Mouse (Mus musculus): ENCODE measurements at regions not wholly inside any gene's neighbourhood (a gene's known extent, or its start where the extent isn't known, plus 50 kb on each side); places are given as distances from the start of the nearest gene placed in this dataset.

DNA sequence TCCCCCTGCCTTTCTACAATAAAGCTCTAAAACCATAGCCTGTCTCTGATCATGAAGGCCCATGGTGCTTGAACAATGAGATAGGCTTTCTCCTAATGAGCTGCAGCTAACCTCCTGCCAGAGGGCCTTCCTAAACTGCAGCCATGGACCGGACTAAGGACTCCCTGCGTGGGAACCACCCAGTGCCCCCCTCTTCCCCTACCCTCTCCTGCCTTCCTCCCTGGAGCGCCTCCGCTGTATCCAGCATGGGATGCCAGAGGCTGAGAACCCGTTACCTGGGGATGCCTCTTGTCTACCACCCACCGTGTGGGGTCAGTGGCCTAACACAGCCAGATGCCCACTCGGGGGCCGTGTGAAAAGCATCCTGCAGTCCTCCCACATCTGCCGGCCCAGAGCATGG, 51.7 kb upstream of the Wls start:
- dilution Hi-C loops (cut with MboI; ENCODE audit: extremely low pct_ligation_motif_present, extremely low pct_unique_long_range_greater_than_20kb, low sequenced_read_pairs): no loop called here

More for the DNA sequence above, 51.7 kb upstream of the Wls start:
- no peak for TF ChIP-seq NELFE (IDR thresholded peaks at IDR 0.05; ENCODE audit: low read depth, low read length)
- TF ChIP-seq ZKSCAN1 (IDR thresholded peaks at IDR 0.05; ENCODE audit: borderline replicate concordance, low read depth, low read length): no peak
- no peak for TF ChIP-seq MYC (IDR thresholded peaks at IDR 0.05; ENCODE audit: low read depth, low read length)
- no peak for TF ChIP-seq USF1 (IDR thresholded peaks at IDR 0.05; ENCODE audit: low read depth, low read length)
- no peak for TF ChIP-seq POLR2A (IDR thresholded peaks at IDR 0.05; ENCODE audit: low read depth, low read length)
- no peak for TF ChIP-seq SIN3A (IDR thresholded peaks at IDR 0.05; ENCODE audit: low read length)
- no peak for TF ChIP-seq UBTF (IDR thresholded peaks at IDR 0.05; ENCODE audit: low read depth, low read length)
- TF ChIP-seq SMC3 (IDR thresholded peaks at IDR 0.05; ENCODE audit: low read depth, low read length): no peak
- no peak for TF ChIP-seq JUND (conservative IDR thresholded peaks at IDR 0.05; ENCODE audit: low read depth, low read length)
- TF ChIP-seq BHLHE40 (IDR thresholded peaks at IDR 0.05; ENCODE audit: low read depth, low read length): no peak
- TF ChIP-seq IRF4 (IDR thresholded peaks at IDR 0.05; ENCODE audit: low read depth, low read length): no peak
- no peak for TF ChIP-seq EP300 (IDR thresholded peaks at IDR 0.05; ENCODE audit: low read length)
- no peak for TF ChIP-seq POLR2AphosphoS2 (IDR thresholded peaks at IDR 0.05; ENCODE audit: low read depth, low read length)
- TF ChIP-seq NRF1 (IDR thresholded peaks at IDR 0.05; ENCODE audit: low read depth, low read length): no peak
- no peak for TF ChIP-seq MXI1 (IDR thresholded peaks at IDR 0.05; ENCODE audit: low read depth, low read length)
- DNase-seq (ENCODE audit: extremely low read depth): no peak
- Histone ChIP-seq H3K9ac (ENCODE audit: insufficient read depth, low read depth) (no peak overlapping the region), H3K4me1 (ENCODE audit: control insufficient read depth in 1 of 2, insufficient read depth in 2 of 2) (no peaks in the 10 kb centered on the region), H3K9me3 (replicated peaks; ENCODE audit: low read length) (no peaks in the 10 kb centered on the region), H3K79me2 (replicated peaks; ENCODE audit: control insufficient read depth, extremely low read depth, insufficient read depth, poor library complexity, severe bottlenecking) (no peaks in the 10 kb centered on the region), H3K36me3 (replicated peaks in 1 of 2; ENCODE audit: control insufficient read depth in 1 of 2, insufficient read depth in 1 of 2, low read length in 1 of 2) (no peaks in the 10 kb centered on the region), H3K4me2 (ENCODE audit: insufficient read depth, low read depth, poor library complexity, severe bottlenecking) (no peak overlapping the region), H3K27me3 (replicated peaks) (no peaks in the 10 kb centered on the region), H3K4me3 (replicated peaks in 1 of 3; ENCODE audit: low read depth in 2 of 3, low read length in 2 of 3, poor library complexity in 1 of 3) (no peak overlapping the region), H3K27ac (ENCODE audit: insufficient read depth, low read depth) (no peak overlapping the region)
- in situ Hi-C loops (cut with MboI; ENCODE audit: low pct_ligation_motif_present, low pct_unique_long_range_greater_than_20kb, low sequenced_read_pairs): no loop called here
